Mouse (Mus musculus): Measurements from ENCODE around the gene Bahcc1. TPM values are rescaled to one million over a fixed set of nuclear protein-coding genes. Genes with fewer than 3 reads are reported as not detected.

Bahcc1 gene
- polyA plus RNA-seq, 2 experiments from 2014 or later: not detected

DNA sequence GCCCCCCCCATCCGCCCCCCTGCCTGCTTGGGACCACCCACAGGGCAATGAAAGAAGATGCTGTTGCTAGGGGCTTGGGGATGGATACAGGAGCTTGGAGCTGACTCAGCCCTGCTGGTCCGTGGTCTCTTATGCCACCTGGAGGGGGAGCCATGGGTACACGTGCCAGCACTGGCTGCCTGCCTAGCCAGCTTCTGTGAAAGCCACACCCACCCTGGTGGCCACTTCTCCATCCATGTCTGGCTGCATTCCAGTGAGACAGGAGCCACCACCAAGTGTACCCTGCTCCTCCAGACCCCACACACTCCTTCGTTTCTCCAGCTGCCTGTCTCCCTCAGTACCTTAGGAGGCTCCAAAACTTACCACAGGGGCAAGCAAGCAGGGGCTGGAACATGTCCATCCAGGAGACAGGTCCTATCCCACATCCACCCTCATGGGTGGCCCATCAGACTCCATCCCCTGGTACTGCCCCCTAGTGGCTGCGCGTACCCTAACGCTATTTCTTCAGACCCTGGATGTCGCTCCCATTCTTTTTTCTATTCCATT is 29.7 kb downstream of the Bahcc1 start:
- no peak for ATAC-seq

DNA sequence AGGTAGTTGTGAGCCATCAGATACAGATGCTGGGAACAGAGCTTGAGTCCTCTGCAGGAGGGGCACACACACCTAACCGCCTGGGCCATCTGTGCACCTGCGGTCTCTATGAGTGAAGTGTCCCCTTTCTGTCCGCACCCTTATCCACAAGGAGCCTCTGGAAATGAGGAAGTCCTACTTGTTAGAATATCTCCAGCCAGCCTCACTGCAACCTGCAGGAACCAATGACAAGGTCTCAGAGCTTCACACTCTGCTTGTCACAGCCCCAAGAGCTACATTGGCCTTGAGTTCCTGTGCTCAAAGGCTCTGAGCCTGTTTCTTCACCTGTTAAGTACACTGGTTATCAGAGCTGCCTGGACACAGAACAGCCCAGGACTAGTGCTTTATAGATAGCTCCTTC is 30.4 kb downstream of the Bahcc1 start:
- ATAC-seq: no peak

- no peak for ATAC-seq
Observed at GRCm38 (mm10) chr11:120264008-120264407, 31.3 kb downstream of the Bahcc1 start.

DNA sequence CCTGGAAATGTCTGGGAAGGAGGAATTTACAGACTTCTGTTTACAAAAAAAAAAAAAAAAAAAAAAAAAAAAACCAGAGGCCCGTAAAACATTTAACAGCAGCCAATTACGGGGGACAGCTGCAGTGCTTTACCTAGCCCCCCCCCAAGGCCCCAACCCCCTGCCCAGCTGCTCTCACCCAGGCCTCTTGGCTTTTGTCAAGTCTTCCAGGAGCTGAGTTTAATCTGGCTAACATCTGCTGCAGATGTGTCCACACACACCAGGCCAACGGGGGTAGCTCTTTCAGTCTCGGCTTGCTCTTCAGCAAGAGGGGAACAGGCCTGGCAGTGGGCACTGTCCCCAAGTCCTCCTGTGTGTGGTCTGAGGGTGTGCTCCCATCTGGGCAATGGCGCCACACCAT is 32.7 kb downstream of the Bahcc1 start:
- no peak for ATAC-seq

GRCm38 (mm10) chr11:120266259-120266758 is 33.6 kb downstream of the Bahcc1 start:
- ATAC-seq: no peak

DNA sequence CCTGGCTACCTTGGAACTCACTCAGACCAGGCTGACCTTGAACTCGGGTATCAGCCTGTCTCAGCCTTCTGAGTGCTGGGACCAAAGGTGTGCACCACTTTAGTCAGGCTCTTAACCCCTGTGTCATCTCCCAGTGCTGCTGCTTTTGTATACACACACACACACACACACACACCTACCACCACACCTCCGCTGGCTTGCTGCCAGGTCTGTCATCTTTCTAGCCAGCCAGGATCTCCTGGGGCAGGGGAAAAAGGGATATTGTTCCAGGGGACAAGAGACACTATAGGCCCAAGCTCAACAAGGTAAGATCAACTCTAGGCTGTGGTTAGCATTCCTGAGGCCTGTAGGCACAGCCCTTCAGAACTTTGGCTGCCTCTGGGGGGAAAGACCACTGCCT is 34.5 kb downstream of the Bahcc1 start:
- no peak for ATAC-seq

- ATAC-seq: no peak
Observed at GRCm38 (mm10) chr11:120267676-120268075, 34.9 kb downstream of the Bahcc1 start.

- ATAC-seq: no peak
Observed at GRCm38 (mm10) chr11:120268195-120268967, 35.6 kb downstream of the Bahcc1 start.

- no peak for ATAC-seq
Observed at GRCm38 (mm10) chr11:120269007-120269406, 36.3 kb downstream of the Bahcc1 start.

- no peak for ATAC-seq
Observed at GRCm38 (mm10) chr11:120269498-120270104, 36.9 kb downstream of the Bahcc1 start.

DNA sequence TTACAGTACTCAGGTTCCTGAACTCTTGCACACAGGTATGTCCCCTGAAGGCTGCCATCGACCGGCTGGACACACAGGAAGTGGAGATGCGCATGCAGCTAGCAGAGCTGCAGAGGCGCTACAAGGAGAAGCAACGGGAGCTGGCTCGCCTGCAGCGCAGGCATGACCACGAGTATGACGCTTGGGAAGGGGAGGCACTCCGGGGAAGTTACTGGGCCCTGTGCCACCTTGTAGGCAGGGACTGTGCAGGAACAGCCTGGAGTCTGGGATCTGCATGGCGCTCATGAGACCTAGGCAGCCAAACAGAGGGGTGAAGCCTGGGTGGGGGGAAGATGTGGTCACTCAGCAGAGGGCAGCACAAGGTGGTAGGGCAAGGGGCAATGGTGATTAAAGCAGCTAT is 46.6 kb downstream of the Bahcc1 start:
- no peak for ATAC-seq

- no peak for ATAC-seq
Observed at GRCm38 (mm10) chr11:120280281-120280773, 47.6 kb downstream of the Bahcc1 start.

GRCm38 (mm10) chr11:120280774-120281173 is 48.0 kb downstream of the Bahcc1 start:
- ATAC-seq: no peak

- ATAC-seq: no peak
Observed at GRCm38 (mm10) chr11:120281197-120281596, 48.5 kb downstream of the Bahcc1 start.

DNA sequence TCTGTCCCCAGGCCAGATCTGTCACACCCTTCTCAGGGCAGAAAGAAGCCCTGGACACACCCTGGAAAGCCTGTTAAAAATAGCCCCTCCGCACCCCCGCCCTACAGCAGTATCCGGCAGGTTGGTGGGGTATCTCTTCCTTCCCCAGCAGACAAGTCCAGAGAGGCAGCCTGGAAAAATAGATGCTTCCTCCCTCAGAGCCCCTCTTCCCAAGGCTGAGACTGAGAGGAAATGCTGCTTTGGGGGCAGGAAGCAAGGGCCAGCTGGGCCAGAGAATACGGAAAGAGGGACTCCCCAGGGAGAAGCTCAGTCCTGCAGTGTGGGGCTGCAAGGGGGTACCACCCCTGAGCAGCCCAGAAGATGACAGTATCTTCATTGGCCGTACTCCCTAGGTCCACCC is 50.8 kb downstream of the Bahcc1 start:
- ATAC-seq: no peak

- no peak for ATAC-seq
Observed at GRCm38 (mm10) chr11:120289644-120290043, 56.9 kb downstream of the Bahcc1 start.

- no peak for ATAC-seq
Observed at GRCm38 (mm10) chr11:120290266-120290665, 57.5 kb downstream of the Bahcc1 start.

DNA sequence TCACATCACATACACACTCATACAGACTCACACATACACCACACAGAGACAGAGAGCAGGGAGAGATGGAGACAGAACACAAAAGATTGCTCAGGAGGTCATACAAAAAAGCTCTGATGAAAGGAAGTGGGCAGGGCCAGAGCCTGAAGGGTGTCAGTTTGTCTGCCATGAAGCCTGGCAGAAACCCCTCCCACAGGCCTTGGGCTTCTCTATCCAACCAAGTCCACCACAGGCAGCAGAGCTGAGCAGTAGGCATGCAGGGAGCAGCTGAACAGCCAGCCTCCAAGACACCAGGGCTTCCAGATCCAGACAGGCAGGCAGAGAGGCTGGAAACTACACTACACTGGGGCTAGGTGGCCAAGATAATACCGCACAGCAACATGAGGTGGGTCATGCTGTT is 61.0 kb downstream of the Bahcc1 start:
- no peak for ATAC-seq

GRCm38 (mm10) chr11:120296305-120297144 is 63.8 kb downstream of the Bahcc1 start:
- no peak for ATAC-seq

- ATAC-seq: no peak
Observed at GRCm38 (mm10) chr11:120297767-120298166, 65.0 kb downstream of the Bahcc1 start.

GRCm38 (mm10) chr11:120298441-120299141 is 65.8 kb downstream of the Bahcc1 start:
- no peak for ATAC-seq

- no peak for ATAC-seq
Observed at GRCm38 (mm10) chr11:120299484-120299883, 66.7 kb downstream of the Bahcc1 start.

Data from activated CD4-positive, CD25-positive, alpha-beta regulatory T cell, adult 4 months (primary cell).